Mouse (Mus musculus) heart, adult 8-10 months (tissue): ENCODE data around the gene Tha1. TPM values are rescaled to one million over a fixed set of nuclear protein-coding genes. Genes with fewer than 3 reads are reported as not detected.
"Not testable (repeated sequence)": the region's sequence is repeated elsewhere in the genome, so short reads cannot be mapped to it uniquely, and the experiment has no call there.

Source experiments
- DNase-seq: peaks from one replicate; pipeline ENCODE4 v3.0.0; 2022; ENCODE audit warnings: low spot score
- total RNA-seq, 4 experiments: library from RNA; stranded (reverse); gene quantifications; 2 replicates each; pipeline ENCODE4 v1.2.4; 2022

The Tha1 gene
- total RNA-seq, 4 experiments from 2014 or later: 9.0 to 11.3 (median 10.3) TPM

GRCm38 (mm10) chr11:117848985-117849671 lies 24.2 kb downstream of the Tha1 start, which contains the start of gene Birc5:
Gene Birc5 (plus strand): TSS chr11:117849251.
- peak; percentile 92 for DNase-seq

GRCm38 (mm10) chr11:117848271-117848984 lies 24.9 kb downstream of the Tha1 start:
- DNase-seq: no peak

GRCm38 (mm10) chr11:117847593-117848215 lies 25.6 kb downstream of the Tha1 start:
- DNase-seq: no peak

GRCm38 (mm10) chr11:117846640-117847039 lies 26.6 kb downstream of the Tha1 start:
- DNase-seq: no peak

GRCm38 (mm10) chr11:117845651-117846050 lies 27.6 kb downstream of the Tha1 start:
- no peak for DNase-seq

- DNase-seq: no peak
Measured at GRCm38 (mm10) chr11:117844997-117845396, 28.3 kb downstream of the Tha1 start.

- no peak for DNase-seq
Measured at GRCm38 (mm10) chr11:117843434-117843833, 29.8 kb downstream of the Tha1 start.

GRCm38 (mm10) chr11:117840910-117841309 lies 32.4 kb downstream of the Tha1 start:
- DNase-seq: no peak

- DNase-seq: no peak
Measured at GRCm38 (mm10) chr11:117839021-117839420, 34.3 kb downstream of the Tha1 start.

- DNase-seq: no peak
Measured at GRCm38 (mm10) chr11:117838572-117838971, 34.7 kb downstream of the Tha1 start.

- no peak for DNase-seq
Measured at GRCm38 (mm10) chr11:117836306-117836705, 37.0 kb downstream of the Tha1 start.

- no peak for DNase-seq
Measured at GRCm38 (mm10) chr11:117834086-117834485, 39.2 kb downstream of the Tha1 start.

- not testable (repeated sequence) for DNase-seq
Measured at GRCm38 (mm10) chr11:117833509-117833908, 39.8 kb downstream of the Tha1 start.

GRCm38 (mm10) chr11:117832086-117832969 lies 41.0 kb downstream of the Tha1 start:
- peak; percentile 68 for DNase-seq

GRCm38 (mm10) chr11:117830401-117830800 lies 42.9 kb downstream of the Tha1 start:
- no peak for DNase-seq

- DNase-seq: no peak
Measured at GRCm38 (mm10) chr11:117829671-117830215, 43.5 kb downstream of the Tha1 start.

- DNase-seq: peak; percentile 72
Measured at GRCm38 (mm10) chr11:117828888-117829604, 44.2 kb downstream of the Tha1 start.

GRCm38 (mm10) chr11:117828149-117828887 lies 45.0 kb downstream of the Tha1 start:
- DNase-seq: no peak

- no peak for DNase-seq
Measured at GRCm38 (mm10) chr11:117827386-117827785, 45.9 kb downstream of the Tha1 start.

- DNase-seq: no peak
Measured at GRCm38 (mm10) chr11:117826916-117827315, 46.4 kb downstream of the Tha1 start.
